Mouse (Mus musculus) kidney, adult 2 months (tissue): ENCODE measurements around the gene Suclg1.

Experiments
- CTCF ChIP-seq: fragments of 200-500 bp; conservative IDR thresholded peaks from 2 replicates; pipeline ENCODE4 v1.5.1; 2011; ENCODE audit warnings: low read depth, mild to moderate bottlenecking, control low read depth, low read length, moderate library complexity, mixed read lengths; ENCODE audit not compliant: insufficient read depth, insufficient read length
- POLR2A ChIP-seq: fragments of 200-500 bp; IDR thresholded peaks from one replicate; pipeline ENCODE4 v1.6.1; 2011; ENCODE audit warnings: low read depth, low read length, control low read depth

GRCm38 (mm10) chr6:73249049-73249422 is 854 bp downstream of the Suclg1 start:
- TF ChIP-seq CTCF, result no peak
- no peak for TF ChIP-seq POLR2A
